Mouse (Mus musculus) frontal cortex, postnatal 10 days (tissue): ENCODE measurements at regions not wholly inside any gene's neighbourhood (a gene's known extent, or its start where the extent isn't known, plus 50 kb on each side); places are given as distances from the start of the nearest gene placed in this dataset.
A peak's percentile ranks its signal among the peaks of the same experiment; 100 is the strongest.

Experiments used
- DNase-seq, 2 experiments: peaks; one replicate each; pipeline ENCODE4 v3.0.0; 2022; ENCODE audit warnings: low spot score in 2 of 2, mixed read lengths in 1 of 2

- no peak for DNase-seq
Measured at GRCm38 (mm10) chr12:58743800-58744199, 268.0 kb downstream of the Sec23a start.

DNA sequence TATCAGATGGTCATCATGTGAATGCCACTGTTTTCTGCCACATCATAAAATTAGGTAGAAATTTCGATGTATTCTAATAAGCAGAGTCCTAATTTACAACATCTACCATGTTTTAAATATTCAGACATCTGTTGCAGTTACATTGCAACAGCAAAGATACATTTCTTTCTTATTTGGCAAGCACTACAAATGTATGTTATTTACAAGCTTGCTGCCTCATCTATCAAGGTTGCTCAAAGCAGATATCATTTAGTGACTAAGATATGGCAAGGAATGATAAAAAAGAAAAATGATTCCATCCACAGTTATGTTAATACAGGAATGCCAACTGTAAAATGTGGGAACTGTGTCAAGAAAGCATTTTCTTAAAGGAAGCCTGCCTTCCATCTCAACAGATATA, 283.7 kb downstream of the Sec23a start:
- DNase-seq: no peak

- DNase-seq: no peak
Measured at GRCm38 (mm10) chr12:58727547-58727946, 284.3 kb downstream of the Sec23a start.

DNA sequence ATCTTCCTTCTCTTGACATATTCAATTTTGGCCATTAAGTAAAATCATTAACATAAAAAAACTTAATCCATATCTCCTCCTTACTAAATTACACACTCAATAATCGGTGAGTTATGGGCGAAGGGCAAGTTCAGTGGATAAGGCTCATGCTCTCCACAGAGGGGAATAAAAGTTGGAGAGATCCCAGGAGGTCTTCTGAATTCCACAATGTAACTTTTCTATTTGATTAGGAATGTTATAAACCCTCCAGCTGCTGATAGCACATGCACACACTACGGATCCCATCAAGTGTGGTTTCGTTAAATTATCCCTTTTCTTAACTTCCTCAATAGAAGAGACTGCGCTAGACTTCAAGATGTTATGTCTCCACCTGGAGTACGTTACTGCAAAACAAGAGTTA, 293.9 kb downstream of the Sec23a start:
- no peak for DNase-seq

GRCm38 (mm10) chr12:58714207-58714606, 297.6 kb downstream of the Sec23a start:
- no peak for DNase-seq

DNA sequence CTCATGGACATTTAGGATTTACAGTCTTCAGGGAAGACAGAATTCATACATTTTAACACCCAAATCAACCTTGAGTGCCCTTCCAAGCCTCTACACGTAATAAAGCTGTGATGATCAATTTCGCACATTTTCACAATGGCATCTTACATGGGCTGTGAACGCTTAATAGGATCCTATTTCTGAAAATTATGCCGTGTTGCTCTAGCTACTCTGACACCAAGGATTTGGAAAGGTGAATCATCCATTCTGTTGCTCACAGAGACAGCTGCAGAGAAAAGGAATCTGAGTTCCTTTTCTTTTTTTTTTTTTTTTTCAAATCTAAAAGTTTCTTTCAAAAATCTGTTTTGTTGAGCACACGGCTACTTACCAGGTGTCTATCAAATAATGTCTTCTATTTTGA, 316.1 kb downstream of the Sec23a start:
- no peak for DNase-seq

DNA sequence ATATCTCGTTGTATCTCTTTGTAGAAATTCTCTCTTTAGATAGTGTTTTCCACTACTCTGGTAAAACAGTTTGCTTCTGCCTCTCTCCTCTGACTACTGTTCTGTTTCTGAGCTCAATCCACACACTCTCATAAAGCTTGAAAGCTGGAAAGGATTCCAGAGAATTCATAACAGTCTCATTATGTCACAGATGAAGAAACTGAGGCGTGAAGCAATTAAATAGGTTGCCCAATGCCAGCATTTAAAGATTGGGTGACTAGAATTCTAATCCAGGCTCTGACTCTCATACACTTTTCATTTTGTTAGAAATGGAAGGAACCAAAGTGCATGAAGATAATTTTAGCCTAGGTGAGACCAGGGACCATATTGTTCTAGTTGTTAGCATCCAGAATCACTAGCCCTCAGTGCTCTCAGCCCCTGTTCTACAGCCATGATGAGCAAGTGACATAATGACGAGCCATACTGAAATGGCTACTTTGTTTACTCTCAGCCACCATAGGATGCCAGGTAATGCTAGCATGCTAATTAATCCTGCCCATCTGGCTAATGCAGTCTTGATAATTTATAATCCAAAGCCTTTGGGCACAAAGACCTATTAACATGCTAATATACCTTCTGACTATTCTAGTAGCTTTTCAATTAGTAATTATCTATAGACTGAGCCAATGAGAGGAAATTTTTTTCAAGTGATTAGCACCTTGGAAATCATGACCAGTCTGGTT, 341.7 kb downstream of the Sec23a start:
- DNase-seq: no peak

- DNase-seq: no peak
Measured at GRCm38 (mm10) chr12:58654530-58655056, 357.2 kb downstream of the Sec23a start.

DNA sequence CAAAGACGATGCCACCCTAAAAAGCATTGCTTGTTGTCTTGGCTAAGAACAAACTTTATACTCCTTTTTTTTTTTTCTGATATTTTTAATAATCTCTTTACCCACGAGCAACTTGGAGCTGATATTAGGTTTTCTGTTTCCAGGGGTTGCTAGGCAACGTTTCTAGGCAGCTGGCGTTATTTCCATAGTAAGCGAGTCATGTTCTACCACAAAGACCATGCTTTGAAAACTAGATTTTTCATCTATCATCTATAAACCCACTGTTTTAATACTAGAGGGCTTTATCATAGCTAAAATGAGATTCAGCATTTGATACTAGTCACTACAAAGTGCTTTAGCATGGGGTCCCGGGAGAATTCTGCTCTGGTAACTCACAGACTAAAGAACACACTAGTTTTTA, 358.1 kb downstream of the Sec23a start:
- no peak for DNase-seq

DNA sequence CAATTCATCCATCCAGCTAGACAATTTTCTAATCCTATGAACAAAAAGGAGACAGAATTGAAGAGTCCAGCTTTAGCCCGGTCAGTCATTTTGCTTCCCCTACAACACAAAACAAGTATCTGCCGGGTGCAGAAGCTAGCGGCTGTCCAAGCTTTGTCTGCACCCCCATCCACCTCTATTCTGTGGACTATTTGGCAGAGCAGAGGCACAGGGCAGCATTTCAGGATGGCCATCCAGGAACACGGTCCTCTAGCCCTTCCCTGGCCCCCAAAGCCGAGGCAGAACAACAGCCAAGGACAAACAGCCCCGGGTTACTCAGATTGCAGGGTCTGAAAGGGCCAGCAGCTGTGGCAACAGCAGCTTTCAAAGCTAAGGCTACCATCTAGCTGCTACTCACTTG, 358.6 kb downstream of the Sec23a start:
- peak in 1 of 2 experiments; percentile 10 for DNase-seq

DNA sequence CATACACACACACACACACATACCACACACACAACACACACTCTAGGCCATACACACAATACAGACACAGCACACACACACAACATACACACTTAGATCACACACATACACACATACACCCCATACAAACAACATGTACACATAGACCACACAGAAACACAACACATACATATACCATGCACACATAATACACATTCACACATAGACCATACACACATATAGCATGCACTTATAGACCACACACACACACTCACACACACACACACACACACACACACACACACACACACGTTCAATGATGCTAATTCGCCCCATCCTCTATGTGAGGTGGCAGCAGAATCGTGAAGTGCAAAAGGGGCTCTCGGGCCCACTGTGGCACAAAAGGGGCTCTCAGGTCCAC, 359.1 kb downstream of the Sec23a start:
- DNase-seq: no peak

- DNase-seq: no peak
Measured at GRCm38 (mm10) chr12:58648322-58648721, 363.5 kb downstream of the Sec23a start.

- DNase-seq: no peak
Measured at GRCm38 (mm10) chr12:58643843-58644242, 368.0 kb downstream of the Sec23a start.

- DNase-seq: no peak
Measured at GRCm38 (mm10) chr12:58639478-58639877, 370.4 kb upstream of the Clec14a start.

DNA sequence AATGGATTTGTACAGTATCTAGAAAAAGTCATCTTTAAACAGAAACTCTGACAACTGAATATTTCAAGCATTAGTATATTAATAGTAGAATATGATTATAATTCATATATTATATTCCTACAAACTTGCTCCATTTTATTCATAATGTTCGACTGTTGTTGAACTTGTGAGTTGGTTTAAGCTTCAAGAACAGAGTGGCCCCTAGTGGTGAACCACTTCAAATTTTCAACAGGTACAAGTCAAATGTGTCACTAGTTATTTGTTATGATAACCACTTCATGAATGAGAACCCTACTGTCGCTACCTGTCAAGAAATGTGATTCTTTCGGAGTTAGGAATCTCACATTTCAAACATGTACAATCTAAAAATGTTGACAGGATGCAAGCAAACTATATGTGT, 369.2 kb upstream of the Clec14a start:
- DNase-seq: no peak

DNA sequence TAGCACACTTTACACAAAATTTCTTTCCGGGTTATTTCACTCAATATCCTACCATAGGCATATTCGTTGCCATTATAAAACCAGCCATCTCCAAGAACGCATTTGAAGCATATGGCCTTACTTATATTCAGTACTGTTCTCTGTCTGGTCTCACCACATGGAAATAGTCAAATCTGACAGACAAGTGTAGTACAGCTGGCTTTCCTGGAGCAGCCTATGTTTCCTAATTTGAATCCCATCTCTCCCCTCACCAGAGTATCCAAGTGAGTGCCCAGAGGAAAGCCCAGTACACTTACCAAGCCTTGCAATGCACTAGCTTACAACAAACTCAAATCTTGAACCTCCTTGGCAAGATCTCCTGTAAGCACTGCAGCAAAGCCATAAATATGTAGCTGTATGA, 363.4 kb upstream of the Clec14a start:
- DNase-seq: no peak

DNA sequence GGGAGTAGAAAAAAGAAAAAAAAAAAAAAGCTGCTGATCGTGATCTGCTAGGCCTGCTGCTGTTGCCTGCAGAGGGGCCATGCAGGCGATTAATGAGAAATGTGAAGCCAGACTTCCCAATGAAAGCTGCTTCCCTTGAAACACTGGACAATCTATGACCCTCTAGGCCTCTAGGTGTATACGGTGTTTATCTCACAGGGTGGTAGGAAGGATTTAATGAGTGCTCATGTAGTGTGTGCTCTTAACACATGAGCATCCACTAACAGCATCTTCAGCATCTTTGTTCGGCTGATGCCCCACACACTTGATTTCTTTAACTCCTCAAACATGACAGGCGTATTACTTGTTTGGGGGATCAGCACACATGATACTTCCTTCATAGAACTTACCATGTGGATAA, 359.7 kb upstream of the Clec14a start:
- DNase-seq: no peak

- no peak for DNase-seq
Measured at GRCm38 (mm10) chr12:58625144-58625543, 356.1 kb upstream of the Clec14a start.

DNA sequence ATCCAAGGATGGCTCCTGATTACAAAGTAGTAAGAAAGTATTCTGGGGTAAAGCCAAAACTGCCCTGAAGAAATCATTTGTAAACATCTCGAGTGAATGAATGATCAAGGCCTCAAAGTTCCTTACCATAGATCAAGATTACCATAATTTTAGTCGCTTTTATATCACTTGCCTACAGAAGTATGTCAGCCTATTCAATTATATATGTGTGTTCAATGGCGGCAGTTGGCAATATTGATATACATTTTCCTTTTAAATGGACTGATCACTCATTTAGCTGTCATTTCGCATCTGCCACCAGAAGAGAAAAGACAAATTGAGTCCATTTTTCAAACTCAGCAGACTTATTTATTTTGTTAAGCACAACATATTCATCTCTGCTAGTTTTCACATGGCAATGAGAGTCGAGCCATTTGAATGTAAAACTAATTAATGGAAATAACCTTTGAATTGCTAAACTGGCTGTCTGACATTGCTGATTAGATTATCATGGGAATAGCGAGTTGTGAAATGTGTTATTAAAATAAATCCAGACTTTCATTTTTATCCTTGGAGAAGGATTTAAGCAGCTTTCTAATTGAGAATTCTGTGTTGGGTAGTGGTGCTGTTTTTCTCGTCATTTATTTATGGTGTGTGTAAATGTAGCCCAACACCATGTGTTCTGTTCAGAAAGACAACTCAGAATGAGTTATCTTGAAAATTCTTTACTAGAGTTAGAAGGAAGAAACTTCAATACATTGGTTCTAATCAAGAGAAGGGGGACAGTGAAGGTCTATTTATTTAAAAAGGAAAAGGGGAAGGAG, 350.6 kb upstream of the Clec14a start:
- no peak for DNase-seq

DNA sequence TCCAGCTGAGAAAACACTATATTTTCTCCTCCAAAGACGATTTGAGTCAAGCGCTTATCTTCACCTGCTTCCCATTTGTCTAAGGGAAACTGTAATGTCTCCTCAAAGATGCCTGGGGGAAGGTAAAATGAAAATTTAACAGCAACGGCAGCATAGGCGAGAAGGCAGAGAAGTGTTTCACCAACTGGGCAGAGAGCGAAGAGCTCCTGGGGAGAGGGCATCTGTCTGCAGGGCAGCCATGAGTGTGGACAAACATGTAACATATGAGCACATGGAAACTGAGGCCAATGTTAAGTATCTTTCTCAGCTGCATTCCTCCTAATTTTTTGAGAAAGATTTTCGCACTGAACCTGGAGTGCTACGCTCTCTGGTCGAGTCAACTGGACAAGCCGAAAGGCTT, 325.7 kb upstream of the Clec14a start:
- no peak for DNase-seq

DNA sequence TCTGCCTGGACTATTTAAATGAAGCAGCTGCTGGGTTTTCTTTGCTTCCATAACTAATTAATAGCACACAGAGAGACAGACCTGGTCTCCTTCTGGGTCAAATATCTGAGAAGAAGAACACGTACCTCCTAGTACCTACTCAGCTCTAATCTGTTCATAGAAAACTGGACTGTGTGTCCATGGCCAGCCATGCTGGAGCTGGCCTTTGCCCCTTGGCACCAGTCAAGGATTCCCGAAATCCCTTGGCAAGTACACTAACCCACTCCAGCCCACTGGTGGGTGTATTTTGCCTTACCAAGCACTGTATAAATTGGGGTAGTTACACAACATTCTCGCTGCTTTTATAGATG, 322.4 kb upstream of the Clec14a start:
- DNase-seq: no peak

- no peak for DNase-seq
Measured at GRCm38 (mm10) chr12:58590547-58591479, 321.7 kb upstream of the Clec14a start.
